Mouse (Mus musculus) olfactory bulb, adult 2 months (tissue): ENCODE results near the gene Apopt1.

Source experiments
- CTCF ChIP-seq: fragments of 200-500 bp; IDR thresholded peaks from 2 replicates; pipeline ENCODE4 v1.5.1; 2012; ENCODE audit warnings: low read depth, mild to moderate bottlenecking, low read length, moderate library complexity; ENCODE audit not compliant: insufficient read depth
- POLR2A ChIP-seq: fragments of 200-500 bp; IDR thresholded peaks from 2 replicates; pipeline ENCODE4 v1.6.1; 2012; ENCODE audit warnings: mild to moderate bottlenecking, low read depth, low read length, moderate library complexity; ENCODE audit not compliant: insufficient read depth

GRCm38 (mm10) chr12:111669961-111670360, 43.1 kb upstream of the Apopt1 start:
- TF ChIP-seq CTCF (no peak), POLR2A (no peak; the same call in 1 of the 2 replicates)
